Mouse (Mus musculus): ENCODE measurements around the gene Pax3.

DNA sequence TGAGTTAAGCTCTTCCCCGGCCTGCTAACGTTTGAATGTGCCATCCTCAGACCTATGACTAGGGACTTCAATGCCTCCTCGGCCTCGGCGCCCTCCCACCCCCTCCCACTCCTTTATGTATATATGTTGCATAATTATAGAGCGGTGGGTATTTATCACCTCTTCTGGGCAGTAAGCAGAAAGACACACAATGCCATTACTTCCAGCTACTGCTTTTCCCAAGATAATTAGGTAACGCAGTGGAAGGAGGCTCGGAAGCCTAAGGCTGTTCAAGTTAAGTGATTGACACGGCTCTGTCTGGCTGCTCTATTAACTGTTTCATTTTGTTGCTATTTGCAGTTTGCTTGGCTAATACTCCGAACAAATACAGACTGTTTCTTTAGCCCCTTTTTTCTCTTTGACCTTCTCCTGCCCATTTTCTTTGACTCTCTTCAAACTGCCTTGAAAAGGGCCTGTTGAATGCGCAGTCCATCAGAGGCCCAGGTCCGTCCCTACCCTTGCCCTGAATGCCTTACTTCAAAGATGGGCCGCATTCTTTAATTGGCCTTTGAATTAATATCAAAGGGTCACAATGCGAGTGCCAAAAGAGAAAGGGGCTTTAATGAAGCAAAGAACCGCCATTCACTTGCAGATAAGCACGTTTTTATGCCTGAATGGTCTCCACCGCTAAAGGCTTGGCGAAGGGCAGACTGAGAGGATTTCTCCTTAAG is 29.2 kb downstream of the Pax3 start:
- TF ChIP-seq POLR2A (IDR thresholded peaks at IDR 0.05; ENCODE audit: low read depth, low read length) (no peak), CHD2 (IDR thresholded peaks at IDR 0.05; ENCODE audit: low read length) (no peak), HCFC1 (IDR thresholded peaks at IDR 0.05; ENCODE audit: low read depth, low read length) (no peak), CTCF (conservative IDR thresholded peaks at IDR 0.05 in 1 of 2, IDR thresholded peaks at IDR 0.05 in 1 of 2; ENCODE audit: low read depth in 2 of 2, low read length in 2 of 2) (no peak), E2F4 (IDR thresholded peaks at IDR 0.05; ENCODE audit: insufficient replicate concordance, low read depth, low read length) (no peak), ELF1 (IDR thresholded peaks at IDR 0.05; ENCODE audit: low read depth, low read length) (no peak)
